Mouse (Mus musculus) activated CD4-positive, CD25-positive, alpha-beta regulatory T cell, adult 4 months (primary cell): ENCODE measurements at regions not wholly inside any gene's neighbourhood (a gene's known extent, or its start where the extent isn't known, plus 50 kb on each side); places are given as distances from the start of the nearest gene placed in this dataset.
A peak's percentile ranks its signal among the peaks of the same experiment; 100 is the strongest.

Experiments used
- ATAC-seq: one replicate; pipeline ENCODE4 v1.8.0; 2017

DNA sequence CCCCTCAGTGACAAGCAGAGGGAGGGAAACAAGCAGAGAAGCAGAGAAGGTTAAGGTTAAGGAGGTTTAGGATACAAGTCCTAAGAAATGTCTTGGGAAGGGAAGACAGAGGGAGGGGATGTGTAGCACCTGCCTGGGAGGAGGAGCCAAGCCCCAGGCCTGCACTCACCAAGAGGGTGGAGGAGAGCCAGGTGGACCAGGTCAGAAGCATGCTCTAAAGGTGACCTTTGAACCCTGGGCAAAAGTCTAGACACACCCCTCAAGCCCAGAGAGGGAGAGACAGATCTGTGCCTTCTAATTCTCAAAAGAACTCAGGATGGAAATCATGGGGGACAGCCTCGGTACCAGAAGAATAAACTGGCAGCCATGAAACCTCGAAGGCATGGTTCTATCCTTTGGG lies 54.4 kb upstream of the Calm2 start:
- no peak for ATAC-seq

DNA sequence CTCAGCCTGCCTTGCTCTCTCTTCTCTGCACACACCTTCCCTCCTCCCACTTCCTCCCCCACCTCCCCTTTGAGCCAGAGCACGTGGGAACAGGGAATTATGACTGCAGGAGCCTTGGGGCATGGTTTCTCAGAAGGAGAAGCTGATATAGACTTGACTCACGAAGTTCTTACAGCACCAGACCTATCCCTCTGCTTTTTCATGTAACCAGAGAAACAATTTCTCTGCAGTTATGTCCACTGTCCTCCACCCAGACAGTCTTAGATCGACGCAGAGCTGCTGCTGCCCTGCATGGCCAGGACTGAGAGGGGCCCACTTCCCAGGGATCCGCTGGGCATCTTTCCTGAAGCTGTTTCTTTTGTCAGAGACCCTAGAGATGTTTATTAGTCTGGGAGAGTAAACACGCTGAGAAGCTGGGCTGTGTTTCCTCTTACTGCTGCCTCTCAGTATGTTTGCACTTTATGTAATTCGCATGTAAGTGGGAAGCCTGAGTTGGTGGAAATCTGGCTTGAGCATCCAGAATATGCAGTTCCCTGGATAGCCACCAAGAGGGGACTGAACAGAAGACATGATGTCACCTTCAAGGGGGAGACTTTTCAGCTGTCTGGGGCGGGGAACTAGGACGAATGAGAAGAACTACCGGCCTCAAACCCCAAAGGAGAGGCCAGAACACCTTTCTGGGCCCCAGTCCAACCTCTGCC lies 55.1 kb upstream of the Calm2 start:
- no peak for ATAC-seq

DNA sequence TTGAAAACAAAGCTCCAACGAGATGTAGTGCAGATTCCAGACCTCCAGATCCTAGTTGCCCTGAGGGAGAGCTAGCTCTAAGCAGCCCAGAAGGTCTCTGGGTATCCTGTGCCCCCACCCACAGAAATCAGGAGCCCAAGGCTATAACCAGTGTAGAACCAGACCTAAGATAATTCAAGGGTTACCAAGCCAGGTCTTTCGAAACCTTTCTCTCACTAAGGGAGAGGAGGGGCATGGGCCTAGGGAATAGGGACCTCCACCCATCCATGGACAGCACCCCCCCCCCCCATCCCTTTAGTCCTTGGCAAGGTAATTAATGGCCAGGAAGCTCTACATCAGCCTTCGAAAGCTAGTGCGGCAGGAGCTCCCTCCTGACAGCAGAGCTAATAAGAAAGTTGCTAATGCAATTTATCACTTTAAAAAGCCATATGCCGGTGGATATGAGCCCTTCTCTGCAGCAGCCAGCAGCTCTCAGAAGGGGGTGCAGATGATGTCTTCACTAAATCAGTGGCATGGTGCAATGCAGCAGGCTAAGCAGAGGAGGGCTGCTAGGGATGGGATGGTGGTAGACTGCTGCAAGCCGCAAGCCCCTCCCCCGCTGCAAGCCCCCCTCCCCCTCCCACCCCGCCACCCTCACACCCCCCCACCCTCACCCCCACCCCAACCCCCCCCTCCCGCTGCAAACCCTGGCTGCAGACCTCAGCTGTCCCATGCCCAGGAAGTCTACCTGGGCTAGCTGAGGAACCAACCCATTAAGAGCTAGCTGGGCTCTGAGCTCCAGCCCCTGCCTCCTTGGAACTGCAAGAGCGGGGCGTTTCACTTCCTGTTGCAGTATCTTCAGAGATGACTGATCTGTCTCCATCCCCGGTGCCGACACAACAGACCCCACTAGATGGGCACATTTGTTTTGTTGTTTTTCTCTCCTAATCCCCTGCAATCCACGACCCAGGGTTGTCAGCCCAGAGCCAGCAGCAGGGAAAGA lies 55.9 kb upstream of the Calm2 start:
- ATAC-seq, result no peak

DNA sequence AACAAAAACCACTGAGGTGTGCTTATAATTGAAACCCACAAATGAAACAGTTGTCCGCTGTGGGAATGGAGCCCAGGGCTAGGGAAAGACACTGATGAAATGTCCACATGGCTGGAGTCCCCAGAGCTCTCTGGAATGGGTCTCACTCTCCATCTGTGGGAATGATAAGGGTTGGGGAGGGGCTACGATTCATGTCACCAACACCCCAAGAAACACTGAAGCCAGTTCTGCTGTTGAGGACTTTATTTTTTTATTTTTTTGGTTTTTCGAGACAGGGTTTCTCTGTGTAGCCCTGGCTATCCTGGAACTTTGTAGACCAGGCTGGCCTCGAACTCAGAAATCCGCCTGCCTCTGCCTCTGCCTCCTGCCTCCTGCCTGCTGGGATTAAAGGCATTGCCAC lies 56.8 kb upstream of the Calm2 start:
- ATAC-seq, result no peak

DNA sequence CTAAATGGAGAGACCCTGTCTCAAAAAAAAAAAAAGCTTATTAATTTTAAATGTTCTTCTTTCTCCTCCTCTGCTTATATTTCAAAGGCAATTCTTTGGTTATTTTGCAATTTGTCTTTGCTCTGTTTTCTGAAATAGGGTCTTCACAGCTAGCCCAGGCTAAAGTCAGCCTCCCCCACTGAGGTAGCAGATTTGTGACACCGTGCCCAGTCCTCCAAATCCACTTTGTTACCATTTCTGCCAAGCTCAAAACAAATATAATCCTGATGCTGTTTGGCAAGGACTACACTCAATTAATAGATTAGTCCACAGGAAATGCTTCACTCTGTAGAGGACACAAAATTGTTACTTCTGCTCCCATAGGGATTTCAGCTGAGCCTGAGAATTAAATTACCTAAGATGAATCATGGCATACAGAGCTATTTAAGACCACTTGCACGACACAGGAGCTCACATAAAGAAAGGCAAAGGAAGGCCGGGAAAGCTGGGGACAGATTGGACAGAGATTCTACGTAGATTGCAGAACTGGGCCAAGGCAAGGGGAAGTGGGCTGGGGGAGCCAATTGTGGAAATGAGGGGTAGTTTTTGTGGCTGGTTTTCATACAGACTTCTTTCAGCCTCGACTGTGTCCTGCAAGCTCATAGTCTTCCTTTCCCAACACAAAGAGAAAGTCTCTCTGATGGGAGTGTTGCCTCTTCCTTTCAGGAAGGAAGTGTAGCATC lies 58.4 kb upstream of the Calm2 start:
- ATAC-seq, result no peak

DNA sequence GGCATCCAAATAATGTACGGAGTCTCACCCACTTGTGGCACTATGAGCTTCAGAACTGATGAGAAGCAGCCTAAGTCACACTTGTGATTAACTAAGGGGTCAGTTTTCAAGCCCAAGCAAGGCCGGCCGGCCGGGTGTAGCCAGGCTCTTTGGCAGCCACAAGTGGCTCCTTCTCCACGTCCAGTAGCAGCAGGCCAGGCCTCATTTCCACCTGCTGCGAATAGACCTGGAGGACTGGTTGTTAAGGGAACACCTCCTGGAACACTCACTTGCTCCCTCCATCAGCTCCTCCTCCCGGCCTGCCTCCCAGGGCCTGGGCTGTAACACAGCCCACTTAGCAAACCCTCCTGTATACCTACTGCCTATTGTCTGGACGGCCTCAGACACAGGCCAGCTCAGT lies 61.1 kb upstream of the Calm2 start:
- no peak for ATAC-seq

DNA sequence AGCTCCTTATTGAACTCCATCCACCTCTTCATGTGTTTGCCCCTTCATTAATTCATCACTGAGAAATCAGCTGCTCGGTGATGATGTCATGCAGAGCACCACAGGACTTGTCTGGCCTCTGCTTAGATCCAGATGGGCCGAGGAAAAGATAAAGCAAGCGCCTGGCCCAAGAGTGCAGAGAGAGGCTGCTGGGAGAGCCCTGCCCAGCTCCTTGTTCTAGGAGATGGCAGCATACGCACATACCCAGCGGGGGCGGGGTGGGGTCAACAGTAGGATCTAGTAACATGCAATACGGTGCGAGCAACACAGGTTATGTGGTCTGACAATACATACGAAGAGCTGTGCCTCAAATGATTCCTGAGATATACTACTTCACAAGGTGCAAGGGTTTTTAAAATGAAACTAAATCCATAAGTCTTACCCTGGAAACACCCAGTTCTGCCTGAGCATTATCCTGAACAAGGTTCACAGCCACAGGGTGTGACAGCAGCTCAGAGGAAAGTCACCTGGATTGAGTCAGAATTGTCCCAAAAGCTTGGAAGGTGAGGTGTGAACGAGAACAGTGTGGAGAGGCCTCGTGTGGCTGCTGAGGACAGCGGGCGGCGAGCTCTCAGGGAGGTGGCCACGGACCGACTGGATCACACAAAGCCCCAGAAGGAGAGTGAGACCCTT lies 62.0 kb upstream of the Calm2 start:
- no peak for ATAC-seq

DNA sequence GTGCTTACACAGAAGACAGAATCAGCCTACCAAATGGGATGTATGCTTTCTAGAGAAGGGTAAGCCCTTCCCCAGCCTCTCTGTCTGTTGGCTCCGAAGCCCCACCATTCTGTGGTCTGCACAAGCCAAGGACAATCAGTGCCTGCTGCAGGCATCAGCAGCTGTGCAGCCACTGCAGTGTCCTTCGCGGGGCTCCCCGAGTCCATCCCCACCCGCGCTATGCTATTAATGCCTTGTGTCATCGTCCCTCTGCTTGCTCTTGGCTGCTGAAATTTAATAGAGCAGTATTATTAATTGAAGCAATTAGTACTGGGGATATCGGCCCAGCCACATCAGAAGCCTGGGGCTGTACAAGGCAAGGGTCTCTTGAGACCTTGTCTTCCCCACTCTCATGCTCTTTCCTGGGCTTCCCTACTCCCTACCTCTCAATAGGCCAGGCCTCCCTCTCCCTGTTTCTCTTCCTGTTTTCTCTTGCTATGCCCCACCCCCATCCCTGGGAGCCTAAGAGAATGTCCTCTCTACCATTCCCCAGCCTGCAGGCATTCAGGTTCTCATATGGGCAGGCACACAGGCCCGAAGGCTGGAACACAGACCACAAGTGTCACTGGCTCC lies 65.4 kb upstream of the Calm2 start:
- no peak for ATAC-seq

DNA sequence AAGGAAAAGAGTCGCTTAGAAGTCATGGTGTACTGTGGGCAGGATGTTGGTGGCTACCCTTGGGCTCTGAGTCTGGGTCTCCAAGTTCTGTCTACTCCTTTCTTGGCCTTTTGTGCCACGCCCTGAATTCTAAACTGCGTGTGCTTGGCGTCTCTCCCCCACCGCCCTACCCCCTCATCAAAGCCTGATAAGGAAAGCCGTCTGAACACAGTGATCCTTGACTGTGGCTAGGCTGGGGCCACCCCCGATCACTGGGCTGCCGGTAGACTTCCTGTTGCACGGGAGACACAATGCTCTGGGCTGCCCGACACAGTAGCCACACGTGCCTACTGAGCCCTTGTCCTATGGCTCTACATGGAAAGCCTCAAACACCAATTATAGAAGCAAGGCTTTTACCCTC lies 67.1 kb upstream of the Calm2 start:
- peak; percentile 68 for ATAC-seq

DNA sequence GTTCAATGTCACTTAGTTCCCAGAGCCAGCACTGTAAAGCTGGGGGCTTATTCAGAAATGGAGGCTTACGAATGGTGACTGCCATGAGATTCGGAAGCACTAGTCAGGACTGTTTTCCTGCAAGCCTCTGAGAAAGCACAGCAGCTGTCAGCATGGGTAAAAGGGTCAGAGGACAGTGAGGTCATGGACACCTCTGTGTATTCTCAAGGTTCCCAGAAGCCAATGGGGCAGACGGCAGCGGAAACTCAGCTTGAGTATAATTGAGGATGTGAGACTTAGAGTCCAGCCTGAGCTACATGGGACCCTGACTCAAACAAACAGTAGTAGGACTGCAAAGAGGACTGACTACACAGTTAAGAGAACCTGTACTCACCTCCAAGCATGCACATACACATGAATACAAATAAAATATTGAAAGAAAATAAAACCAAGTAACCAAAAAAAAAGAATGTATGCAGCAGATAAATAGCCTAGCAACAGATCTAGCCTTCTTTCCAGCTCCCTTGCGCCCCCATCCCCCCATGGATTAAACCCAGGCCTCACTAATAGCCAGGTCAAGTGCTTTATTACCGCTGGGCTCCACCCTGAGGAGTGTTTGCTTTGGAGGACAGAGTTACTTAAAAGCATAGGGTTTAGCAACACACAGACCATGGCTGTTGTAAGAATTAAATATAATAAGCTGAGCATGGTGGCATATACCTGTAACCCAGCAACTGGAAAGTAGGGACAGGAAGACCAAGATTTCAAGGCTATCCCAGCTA lies 67.8 kb upstream of the Calm2 start:
- ATAC-seq, result no peak

DNA sequence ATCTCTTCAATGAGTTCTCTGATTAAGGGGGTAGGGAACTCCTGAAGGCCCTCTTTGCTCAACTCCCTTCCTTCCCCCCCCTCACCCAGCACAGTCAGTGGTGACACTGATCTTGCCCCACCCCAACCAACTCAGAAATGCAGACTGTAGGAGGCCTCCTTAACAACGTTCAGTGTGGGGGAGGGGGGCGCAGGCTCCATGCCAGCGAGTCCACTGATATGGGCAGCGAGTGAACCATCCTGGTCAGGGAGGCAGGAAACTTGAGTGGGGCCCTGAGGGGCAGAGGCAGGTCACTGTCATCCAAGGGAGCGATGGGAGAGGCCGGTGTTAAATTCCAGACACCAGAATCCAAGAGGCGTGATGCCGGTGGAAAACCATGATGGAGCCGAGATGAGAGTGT lies 70.5 kb upstream of the Calm2 start:
- no peak for ATAC-seq

DNA sequence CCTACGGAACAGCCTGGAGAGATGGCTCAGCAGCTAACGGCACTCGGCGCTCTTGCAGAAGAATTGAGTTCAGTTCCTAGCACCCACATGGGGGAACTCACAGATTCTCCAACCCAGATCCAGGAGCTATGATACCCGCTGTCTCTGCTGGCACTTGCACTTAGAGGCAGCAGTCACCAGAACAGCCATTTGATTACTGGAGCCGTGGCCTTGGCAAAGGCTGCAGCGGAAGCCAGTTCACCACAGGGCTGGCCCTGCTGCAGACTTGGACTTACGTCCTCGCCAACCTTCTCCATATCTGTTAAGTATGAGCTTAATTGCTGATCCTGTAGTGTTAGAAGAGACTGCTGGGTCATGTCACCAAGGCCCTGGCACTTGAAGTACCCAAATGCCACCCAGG lies 72.7 kb upstream of the Calm2 start:
- ATAC-seq, result no peak

DNA sequence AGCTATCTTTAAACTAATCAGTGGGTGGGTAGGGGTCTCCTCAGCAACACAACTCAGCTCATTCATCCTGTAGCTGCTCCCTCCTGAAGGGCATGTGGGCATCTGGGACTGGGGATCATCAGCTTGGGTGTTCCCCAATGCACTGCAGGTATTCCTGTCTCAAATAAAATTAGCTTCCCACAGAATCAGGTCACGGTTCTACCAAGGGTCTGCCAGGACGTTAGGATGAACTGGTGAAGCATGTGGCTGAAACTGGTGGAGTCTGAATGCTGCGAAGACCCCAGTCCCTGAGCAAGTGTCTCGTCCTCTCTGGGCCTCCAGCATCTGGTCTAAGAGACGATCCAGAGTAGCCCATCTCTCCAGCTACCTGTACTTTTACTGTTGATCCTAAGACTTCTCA lies 74.1 kb upstream of the Calm2 start:
- no peak for ATAC-seq

DNA sequence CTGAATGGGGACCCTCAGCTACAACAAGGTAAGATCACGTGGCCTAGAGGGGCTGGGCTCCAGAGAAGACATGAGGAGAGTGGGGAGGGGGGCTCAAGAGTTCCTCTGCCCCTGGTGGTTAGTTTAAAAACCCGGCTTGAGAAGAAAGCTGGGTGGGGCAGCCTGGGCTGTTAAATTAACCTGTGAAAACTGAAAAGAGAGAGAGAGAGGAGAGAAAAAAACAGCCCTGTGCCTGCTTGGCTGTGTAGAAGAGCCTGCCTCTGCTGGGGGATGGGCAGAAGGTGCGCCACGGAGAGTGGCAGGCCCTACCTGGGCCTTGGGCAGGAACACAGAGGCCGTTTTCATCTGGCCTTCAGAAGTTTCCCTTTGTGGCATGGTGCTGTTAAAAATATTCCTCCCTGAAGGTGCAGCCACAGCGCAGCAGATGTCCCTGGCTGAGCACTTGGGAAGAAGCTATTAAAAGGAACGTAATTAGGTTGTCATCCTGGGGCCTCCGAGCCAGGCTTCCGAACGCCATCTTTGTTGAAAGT lies 75.0 kb upstream of the Calm2 start:
- no peak for ATAC-seq

DNA sequence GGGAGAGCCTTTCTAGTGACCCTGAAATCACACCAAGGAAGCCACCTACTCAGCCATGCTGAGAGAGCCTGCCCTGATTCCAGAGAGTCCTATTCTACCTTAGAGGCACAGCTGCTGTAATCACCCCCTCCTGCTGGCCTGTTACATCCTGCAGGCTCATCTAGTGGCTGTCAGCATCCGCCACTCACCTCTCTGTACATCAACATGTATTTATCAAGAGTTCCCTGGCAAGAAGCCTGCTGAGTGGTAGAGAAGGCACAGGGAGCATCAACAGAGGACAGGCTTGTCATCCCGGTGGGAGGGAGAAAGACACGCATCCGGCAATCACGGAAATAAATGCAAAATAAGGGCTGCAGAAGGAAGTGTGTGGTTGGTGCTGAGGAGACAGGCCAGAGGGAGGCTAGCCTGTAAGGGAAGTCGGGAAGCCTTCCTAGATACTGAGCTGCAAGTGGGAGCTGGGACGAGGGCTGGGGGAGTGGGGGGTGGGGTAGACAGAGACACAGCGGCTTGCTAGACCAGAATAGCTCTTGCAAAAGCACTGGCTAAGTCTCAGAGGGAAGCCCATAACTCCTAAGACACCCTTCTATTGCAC lies 75.9 kb upstream of the Calm2 start:
- ATAC-seq, result no peak

DNA sequence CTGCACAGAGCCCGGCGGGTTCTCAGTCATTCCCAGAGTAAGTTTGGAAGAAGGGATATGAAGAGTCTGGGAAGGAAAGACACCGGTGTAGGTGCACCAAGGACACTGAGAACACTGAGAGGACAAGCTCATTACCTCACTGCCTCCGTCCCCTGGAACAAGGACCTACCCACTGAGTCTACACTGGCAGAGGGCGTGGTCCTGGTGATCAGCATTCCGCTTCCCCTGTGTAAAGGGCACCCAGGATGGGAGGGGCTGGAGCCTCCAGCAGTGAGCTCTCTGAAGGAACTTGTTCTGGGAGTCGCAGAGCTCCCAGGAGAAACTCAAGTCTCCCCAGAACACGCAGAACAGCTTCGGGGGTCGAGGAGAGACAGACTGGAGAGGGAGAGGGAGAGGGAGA lies 76.9 kb upstream of the Calm2 start:
- no peak for ATAC-seq

DNA sequence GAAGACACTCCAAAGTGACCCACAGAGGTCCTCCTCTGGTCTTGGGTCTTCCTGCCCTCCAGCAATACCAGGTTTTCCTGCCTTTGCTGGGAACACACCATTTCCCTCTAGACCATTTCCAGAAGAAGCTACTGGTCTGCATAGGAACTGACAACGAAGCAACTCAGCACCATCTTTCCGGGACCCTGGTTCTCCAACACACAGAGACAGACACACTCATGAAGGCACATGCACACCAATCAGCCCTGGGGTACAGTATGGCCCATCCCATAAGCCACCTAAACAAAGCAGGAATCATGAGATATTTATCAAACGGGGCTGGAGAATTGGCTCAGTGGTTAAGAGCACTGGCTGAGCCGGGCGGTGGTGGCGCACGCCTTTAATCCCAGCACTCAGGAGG lies 80.4 kb upstream of the Calm2 start:
- ATAC-seq, result no peak

DNA sequence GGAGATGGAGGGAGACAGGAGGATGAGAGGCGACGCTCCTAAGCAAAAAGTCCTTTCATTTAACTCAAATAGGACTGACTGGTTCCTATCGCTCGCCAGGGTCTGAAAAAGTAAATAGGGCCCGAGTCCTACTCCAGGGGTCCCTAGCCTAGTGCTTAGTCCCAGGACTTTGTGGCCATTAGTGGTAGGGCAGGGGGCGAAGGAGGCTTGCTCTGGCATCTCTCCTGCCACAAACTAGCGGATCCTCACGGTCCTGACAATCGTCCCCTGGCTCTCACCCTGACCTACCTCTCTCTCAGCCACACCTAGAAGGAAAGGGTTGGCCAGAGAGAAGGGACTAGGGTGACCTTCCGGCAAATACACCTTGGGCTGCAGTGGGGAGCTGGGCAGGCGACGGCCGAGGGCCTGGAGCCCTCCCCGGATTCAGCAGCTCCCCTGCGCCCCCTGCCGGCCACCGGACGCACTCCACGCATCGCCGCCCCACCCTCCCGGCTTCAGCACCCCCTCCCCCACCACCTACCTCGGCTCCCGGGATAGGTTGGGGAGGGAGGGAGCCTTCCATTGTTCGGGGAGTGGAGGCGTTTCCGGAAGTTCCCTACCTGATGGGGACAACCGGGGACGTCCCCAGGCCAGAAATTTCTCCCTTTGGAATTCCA lies 83.6 kb upstream of the Calm2 start:
- ATAC-seq, result peak; percentile 57

DNA sequence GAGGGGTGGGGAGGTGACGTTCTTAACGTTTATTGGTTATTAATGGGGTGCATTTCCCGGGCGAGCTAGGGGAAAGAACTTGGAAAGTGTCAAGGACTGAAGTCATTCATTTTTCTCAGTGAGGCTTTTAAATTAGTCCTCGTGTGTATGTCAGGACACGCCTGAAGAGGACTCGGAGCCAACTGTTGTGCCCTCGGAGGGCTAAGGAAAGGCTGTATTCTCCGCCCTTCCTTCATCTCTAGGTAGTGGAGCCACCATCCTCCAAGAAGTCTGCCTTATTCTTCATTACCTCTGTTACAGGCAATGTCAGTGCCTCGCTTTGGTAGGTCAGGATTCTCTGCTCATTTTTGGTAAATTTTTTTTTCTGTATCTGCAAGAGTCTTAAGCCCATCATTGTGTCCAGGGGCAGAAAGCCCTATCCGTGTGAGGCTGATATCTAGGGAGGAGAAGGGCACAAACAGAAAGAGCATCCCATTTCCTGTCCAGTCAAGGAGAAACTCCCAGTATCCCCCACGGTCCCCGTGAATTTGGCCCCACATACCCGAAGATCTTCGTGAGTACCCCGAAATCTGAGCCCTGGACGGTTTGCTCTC lies 84.2 kb upstream of the Calm2 start:
- ATAC-seq, result no peak
